ENCODE assay signal across 8 mouse cellular contexts in the genomic region with DNA sequence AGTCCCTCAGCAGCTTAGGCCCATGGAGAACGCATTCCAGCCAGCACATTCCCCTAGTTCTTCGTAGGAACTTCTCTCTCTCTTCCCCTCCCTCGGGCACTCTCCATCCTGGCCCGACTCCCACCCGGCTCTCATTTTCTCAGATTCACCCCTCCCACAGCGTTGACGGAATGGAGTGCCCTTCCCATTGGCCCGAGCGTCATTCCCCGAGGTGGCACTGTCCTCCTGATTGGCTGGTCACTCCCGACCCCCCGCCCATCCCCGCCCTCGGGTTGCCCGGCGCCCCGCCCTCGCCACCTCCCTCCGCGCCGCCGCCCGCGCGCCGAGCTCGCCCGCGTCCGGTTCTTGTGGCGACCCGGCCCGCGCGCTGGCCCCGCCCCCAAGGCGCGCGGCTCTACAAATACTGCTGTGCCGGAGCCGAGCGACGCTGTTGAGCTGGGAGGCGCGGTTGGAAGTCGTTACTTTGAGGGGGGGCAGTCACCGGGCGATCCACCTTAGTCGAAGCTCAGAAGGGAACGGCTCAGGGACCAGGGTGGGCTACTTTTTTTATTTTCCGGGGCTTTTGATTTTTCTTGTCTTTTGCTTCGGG. TPM values are rescaled to one million over a fixed set of nuclear protein-coding genes. Genes with fewer than 3 reads are reported as not detected.
DNase-seq lines count a peak whose midpoint lies in the region; ATAC-seq and TF ChIP-seq lines count a peak whose summit lies in the region.

TSS of gene Id4 (plus strand) at position 539 of the 589 bp plus-strand sequence.

- H3K27me3 ChIP-seq in ES-Bruce4 (ENCODE audit: control insufficient read depth, insufficient read depth, low read length, poor library complexity, severe bottlenecking) = peaks cover 2% of the 10 kb centered on the region; the same call in 1 of the 2 replicates
- H3K27me3 ChIP-seq in forebrain, embryonic 13.5 days = no peaks in the 10 kb centered on the region
- no peaks in the 10 kb centered on the region; the same call in 1 of the 2 replicates for H3K27me3 ChIP-seq in heart, embryonic 16.5 days (ENCODE audit: control insufficient read depth, insufficient read depth, low read length)
- H3K27me3 ChIP-seq in liver, embryonic 12.5 days (replicated peaks) = peaks cover 58% of the 10 kb centered on the region
- H3K27me3 ChIP-seq in neural tube, embryonic 14.5 days (ENCODE audit: control insufficient read depth, insufficient read depth, low read length) = no peaks in the 10 kb centered on the region

- H3K27ac ChIP-seq in ES-Bruce4 (ENCODE audit: insufficient read depth, low read length) = peak within 1 kb of the TSS; percentile 72
- peak within 1 kb of the TSS; percentile 98 for H3K27ac ChIP-seq in forebrain, embryonic 13.5 days
- peak within 1 kb of the TSS; percentile 83 for H3K27ac ChIP-seq in heart, embryonic 16.5 days (ENCODE audit: low read length)
- H3K27ac ChIP-seq in liver, embryonic 12.5 days = no peak within 1 kb of the TSS
- peak within 1 kb of the TSS; percentile 96 for H3K27ac ChIP-seq in neural tube, embryonic 14.5 days (ENCODE audit: low read depth, low read length)

- H3K4me3 ChIP-seq in ES-Bruce4 (ENCODE audit: low read depth, low read length) = peak within 1 kb of the TSS; percentile 82
- peak within 1 kb of the TSS; percentile 96 for H3K4me3 ChIP-seq in forebrain, embryonic 13.5 days
- peak within 1 kb of the TSS; percentile 80 for H3K4me3 ChIP-seq in heart, embryonic 16.5 days (ENCODE audit: low read length)
- H3K4me3 ChIP-seq in liver, embryonic 12.5 days = peak within 1 kb of the TSS; percentile 55
- H3K4me3 ChIP-seq in neural tube, embryonic 14.5 days (ENCODE audit: low read depth, low read length) = peak within 1 kb of the TSS; percentile 94

- peak within 1 kb of the TSS; percentile 75 for H3K4me2 ChIP-seq in forebrain, embryonic 13.5 days
- peak within 1 kb of the TSS; percentile 89 for H3K4me2 ChIP-seq in heart, embryonic 16.5 days (ENCODE audit: low read depth, low read length)
- peak within 1 kb of the TSS; percentile 76 for H3K4me2 ChIP-seq in liver, embryonic 12.5 days
- H3K4me2 ChIP-seq in neural tube, embryonic 14.5 days (ENCODE audit: low read depth, low read length) = peak within 1 kb of the TSS; percentile 75

- H3K9ac ChIP-seq in ES-Bruce4 (ENCODE audit: low read depth, poor library complexity, severe bottlenecking) = peak within 1 kb of the TSS; percentile 74
- H3K9ac ChIP-seq in forebrain, embryonic 13.5 days = peak within 1 kb of the TSS; percentile 100
- peak within 1 kb of the TSS; percentile 86 for H3K9ac ChIP-seq in heart, embryonic 16.5 days (ENCODE audit: low read length)
- H3K9ac ChIP-seq in liver, embryonic 12.5 days = peak within 1 kb of the TSS; percentile 12; the same call in 1 of the 2 replicates
- H3K9ac ChIP-seq in neural tube, embryonic 14.5 days (replicated peaks; ENCODE audit: low read depth, low read length) = peak within 1 kb of the TSS; percentile 99

- H3K4me1 ChIP-seq in ES-Bruce4 (ENCODE audit: control insufficient read depth, insufficient read depth, low read length) = no peaks in the 10 kb centered on the region
- H3K4me1 ChIP-seq in forebrain, embryonic 13.5 days = peaks cover 35% of the 10 kb centered on the region
- peaks cover 8% of the 10 kb centered on the region; the same call in 1 of the 2 replicates for H3K4me1 ChIP-seq in heart, embryonic 16.5 days (ENCODE audit: control insufficient read depth, insufficient read depth, low read length)
- peaks cover 14% of the 10 kb centered on the region; the same call in 1 of the 2 replicates for H3K4me1 ChIP-seq in liver, embryonic 12.5 days
- peaks cover 14% of the 10 kb centered on the region; the same call in 1 of the 2 replicates for H3K4me1 ChIP-seq in neural tube, embryonic 14.5 days (ENCODE audit: control insufficient read depth, insufficient read depth, low read length)

- peak; percentile 8 for DNase-seq in c-Kit-positive CD71-positive TER-119-positive erythroid progenitor cells, embryonic 14.5 days (ENCODE audit: low spot score)
- DNase-seq in kidney, postnatal 25 days = peak; percentile 96 to 99
- peak; percentile 28 for DNase-seq in thymus, postnatal 0 days (ENCODE audit: low spot score)

- no peaks in the 10 kb centered on the region for H3K36me3 ChIP-seq in ES-Bruce4 (ENCODE audit: control insufficient read depth, insufficient read depth, low read length, poor library complexity, severe bottlenecking)
- H3K36me3 ChIP-seq in forebrain, embryonic 13.5 days (ENCODE audit: poor library complexity, severe bottlenecking) = no peaks in the 10 kb centered on the region
- H3K36me3 ChIP-seq in heart, embryonic 16.5 days (ENCODE audit: control insufficient read depth, insufficient read depth) = no peaks in the 10 kb centered on the region
- H3K36me3 ChIP-seq in liver, embryonic 12.5 days = no peaks in the 10 kb centered on the region
- no peaks in the 10 kb centered on the region for H3K36me3 ChIP-seq in neural tube, embryonic 14.5 days (ENCODE audit: control insufficient read depth, insufficient read depth, low read length)

- TF ChIP-seq EP300 in ES-Bruce4 (IDR thresholded peaks at IDR 0.05; ENCODE audit: insufficient read depth, low read depth, low read length) = 0 out of 2 replicates have a peak, but pooled peaks have one; percentile 8

- TF ChIP-seq CTCF in ES-Bruce4 (IDR thresholded peaks at IDR 0.05; ENCODE audit: low read depth, low read length) = no peak

- 1% methylated on average over 51 of the region's 52 CpGs for WGBS in forebrain, embryonic 13.5 days
- WGBS in heart, embryonic 16.5 days = under 1% methylated on average over 47 of the region's 52 CpGs
- WGBS in liver, embryonic 12.5 days (ENCODE audit: insufficient replicate concordance) = 0% methylated on average over 52 of the region's 52 CpGs
- under 1% methylated on average over 52 of the region's 52 CpGs for WGBS in neural tube, embryonic 14.5 days

- no peaks in the 10 kb centered on the region for H3K9me3 ChIP-seq in ES-Bruce4 (replicated peaks; ENCODE audit: control insufficient read depth, insufficient read depth, low read length, poor library complexity, severe bottlenecking)
- H3K9me3 ChIP-seq in forebrain, embryonic 13.5 days (replicated peaks) = no peaks in the 10 kb centered on the region
- H3K9me3 ChIP-seq in heart, embryonic 16.5 days (replicated peaks; ENCODE audit: control insufficient read depth, low read length) = no peaks in the 10 kb centered on the region
- H3K9me3 ChIP-seq in liver, embryonic 12.5 days (replicated peaks) = no peaks in the 10 kb centered on the region
- H3K9me3 ChIP-seq in neural tube, embryonic 14.5 days (ENCODE audit: control insufficient read depth, low read length) = no peaks in the 10 kb centered on the region

- peak; percentile 97 for ATAC-seq in forebrain, embryonic 13.5 days
- ATAC-seq in heart, embryonic 16.5 days (replicated peaks; ENCODE audit: extremely low read depth, insufficient read depth, low FRiP score) = peak; percentile 97
- peak; percentile 91 for ATAC-seq in liver, embryonic 12.5 days
- ATAC-seq in neural tube, embryonic 14.5 days (ENCODE audit: low read depth) = peak; percentile 98

- TF ChIP-seq POLR2A in ES-Bruce4 (IDR thresholded peaks at IDR 0.05; ENCODE audit: insufficient read depth, low read length) = peak; percentile 32

RNA-seq across cellular contexts. Expression of gene Id4, which starts in this region (rescaled TPM):
- 4.1 and 4.9 TPM in 2 replicates for polyA plus RNA-seq in ES-Bruce4 (2011; ENCODE audit: insufficient read depth, insufficient read length, low read depth, missing spikeins)
- polyA plus RNA-seq in forebrain, embryonic 13.5 days (2015; fragmentation: Nextera tagmentation; extraction: Ambion mirVana) = 83.4 and 133 TPM in 2 replicates
- polyA plus RNA-seq in heart, embryonic 16.5 days (2015; fragmentation: Nextera tagmentation; extraction: Ambion mirVana) = 1.7 and 2.5 TPM in 2 replicates
- polyA plus RNA-seq in liver, embryonic 12.5 days (2016; fragmentation: Nextera tagmentation; extraction: Ambion mirVana) = 0.54 and 0.67 TPM in 2 replicates
- 105 and 146 TPM in 2 replicates for polyA plus RNA-seq in neural tube, embryonic 14.5 days (2014; fragmentation: Nextera tagmentation; extraction: Ambion mirVana)
- 2.4 and 3.6 TPM in 2 replicates for polyA plus RNA-seq in thymus, postnatal 0 days (2015; fragmentation: Nextera tagmentation; extraction: Ambion mirVana)

Comparison
In these comparisons a context has a peak if more than half of its experiments do, and no peak if none do; other contexts are left out.
1. RNA of gene Id4 (polyA plus RNA-seq): 83.4 to 133 TPM in forebrain, embryonic 13.5 days and 105 to 146 TPM in neural tube, embryonic 14.5 days; 4.1 to 4.9 TPM in ES-Bruce4, 2.4 to 3.6 TPM in thymus, postnatal 0 days, 1.7 to 2.5 TPM in heart, embryonic 16.5 days and 0.54 to 0.67 TPM in liver, embryonic 12.5 days; every median in the first group is over 10 times any median in the second.
2. Peak in ATAC-seq, H3K4me3 ChIP-seq, H3K9ac ChIP-seq and H3K4me2 ChIP-seq in liver, embryonic 12.5 days; RNA of the gene not detected or under 1 TPM.
3. H3K9ac ChIP-seq: peak in every context shown above with its lines; median percentile 100 in forebrain, embryonic 13.5 days; 99 in neural tube, embryonic 14.5 days; 86 in heart, embryonic 16.5 days; 74 in ES-Bruce4; 12 in liver, embryonic 12.5 days.
4. DNase-seq: peak in every context shown above with its lines; median percentile 98 in kidney, postnatal 25 days; 28 in thymus, postnatal 0 days; 8 in c-Kit-positive CD71-positive TER-119-positive erythroid progenitor cells, embryonic 14.5 days.
5. Peak in every context shown above with its lines, with median percentiles within 50 percentile points of each other: H3K4me3 ChIP-seq, ATAC-seq and H3K4me2 ChIP-seq.